Mouse (Mus musculus): ENCODE measurements around the gene Slc36a4.

DNA sequence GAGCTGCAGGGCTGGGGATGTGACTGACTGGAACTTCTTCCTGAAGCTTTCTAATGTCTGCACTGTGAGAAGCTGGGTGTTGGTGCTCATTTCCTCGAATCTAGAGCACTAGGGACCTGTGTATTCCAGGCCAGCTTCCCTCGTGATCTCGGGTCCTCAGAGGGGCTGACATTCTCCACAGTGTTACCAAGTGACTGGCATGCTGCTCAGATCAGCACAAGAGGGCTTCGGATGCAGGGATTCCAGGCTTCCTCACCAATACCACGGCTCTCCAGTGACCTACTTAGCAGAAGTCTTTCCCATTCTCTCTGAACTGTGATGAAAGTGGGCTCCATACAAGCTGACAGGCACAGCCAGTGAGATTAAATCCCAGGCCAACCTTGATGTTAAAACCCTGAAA, 14.5 kb upstream of the Slc36a4 start:
- TF ChIP-seq CTCF (conservative IDR thresholded peaks at IDR 0.05; ENCODE audit: low read length) (no peak), NANOG (IDR thresholded peaks at IDR 0.05; ENCODE audit: borderline replicate concordance, low read length) (no peak)
